Mouse (Mus musculus): ENCODE results near the gene Zc3h18. TPM values are rescaled to one million over a fixed set of nuclear protein-coding genes. Genes with fewer than 3 reads are reported as not detected.
A peak's percentile ranks its signal among the peaks of the same experiment; 100 is the strongest.

The Zc3h18 gene
- polyA plus RNA-seq (2014; fragmentation: Nextera tagmentation; extraction: Ambion mirVana): 45.8 and 52.6 TPM in 2 replicates

DNA sequence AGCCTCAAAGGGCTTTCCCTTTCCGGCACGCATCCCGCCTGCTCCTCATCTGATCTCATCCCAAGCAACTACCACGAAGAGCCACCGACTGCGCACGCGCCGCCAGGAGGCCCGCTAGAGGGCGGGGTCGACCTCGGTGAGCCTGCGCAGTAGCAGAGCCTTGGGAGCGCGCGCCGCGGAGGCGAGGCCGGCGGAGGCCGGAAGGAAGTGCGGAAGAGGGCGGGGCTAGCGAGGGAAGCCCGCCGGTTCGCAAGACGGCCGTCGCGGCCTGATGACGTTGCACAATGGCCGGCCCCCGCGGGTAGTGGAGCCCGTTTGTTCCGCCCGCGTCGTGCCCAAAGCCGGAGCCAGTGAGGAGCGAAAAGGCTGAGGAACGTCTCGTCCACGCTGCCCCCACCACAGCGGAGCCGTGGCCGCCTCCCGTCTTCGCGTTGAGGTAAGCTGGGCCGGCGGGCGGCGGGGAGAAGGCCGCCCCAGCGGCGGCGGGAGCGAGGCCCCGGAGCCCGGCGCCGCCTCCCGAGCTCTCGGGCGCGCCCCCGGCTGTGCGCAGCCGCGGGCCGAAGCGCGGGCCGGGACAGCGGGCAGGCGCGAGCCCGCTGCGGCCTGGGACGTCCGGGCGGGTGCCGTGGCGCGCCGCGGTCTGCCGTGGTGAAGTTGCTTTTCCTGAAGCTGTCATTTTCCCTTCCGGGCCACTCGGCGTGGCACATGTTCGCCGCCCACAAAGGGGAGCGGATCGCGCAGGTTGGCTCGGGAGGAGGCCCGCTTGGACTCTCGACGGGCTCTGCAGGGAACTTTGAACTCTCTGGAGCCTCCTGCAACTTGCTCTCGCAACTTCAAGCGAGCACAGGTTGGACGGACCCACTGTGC, at the start of gene Zc3h18:
Zc3h18 (plus strand) TSS at position 245 of the 867 bp plus-strand sequence.
- Histone ChIP-seq H3K9ac (ENCODE audit: low read length) (peak within 1 kb of the TSS; percentile 94), H3K27me3 (ENCODE audit: control insufficient read depth, insufficient read depth, low read length) (no peaks in the 10 kb centered on the region), H3K36me3 (ENCODE audit: control insufficient read depth, insufficient read depth, low read length) (0 out of 2 replicates have a peak, but pooled peaks cover 2% of the 10 kb centered on the region), H3K4me2 (ENCODE audit: low read depth, severe bottlenecking) (peak within 1 kb of the TSS; percentile 51), H3K4me1 (ENCODE audit: control insufficient read depth, insufficient read depth, low read length) (peaks cover 4% of the 10 kb centered on the region; the same call in 1 of the 2 replicates), H3K4me3 (ENCODE audit: low read depth, low read length) (peak within 1 kb of the TSS; percentile 85), H3K27ac (replicated peaks; ENCODE audit: low read depth, low read length) (peak within 1 kb of the TSS; percentile 84), H3K9me3 (ENCODE audit: control insufficient read depth, low read length) (no peaks in the 10 kb centered on the region)
- under 1% methylated on average over 79 of the region's 107 CpGs for WGBS
- DNase-seq (ENCODE audit: low spot score) (peak; percentile 100), ATAC-seq (ENCODE audit: insufficient number of reproducible peaks, low FRiP score, low TSS enrichment, low read depth) (peak; percentile 89)

DNA sequence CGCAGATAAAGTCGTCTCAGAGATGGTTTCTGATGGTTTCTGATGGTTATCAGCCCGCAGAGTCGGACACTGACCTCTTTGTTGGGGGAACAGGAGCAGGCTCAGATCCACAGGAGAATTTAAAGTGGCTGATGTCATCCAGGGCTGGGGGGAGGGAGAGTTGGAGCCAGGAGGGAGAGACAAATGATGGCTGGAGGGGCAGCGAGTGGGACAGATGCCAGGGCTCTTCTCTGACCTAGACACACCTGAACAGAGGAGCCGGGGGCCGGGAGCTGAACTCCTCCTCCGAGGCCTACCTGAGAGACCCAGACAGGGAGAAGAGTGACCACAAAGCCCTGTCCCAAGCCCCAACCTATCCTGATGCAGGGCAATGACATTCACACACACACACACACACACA, 47.3 kb upstream of the Zc3h18 start:
- ATAC-seq (ENCODE audit: insufficient number of reproducible peaks, low FRiP score, low TSS enrichment, low read depth): no peak
- Histone ChIP-seq H3K27ac (replicated peaks; ENCODE audit: low read depth, low read length) (no peak overlapping the region), H3K9me3 (ENCODE audit: control insufficient read depth, low read length) (no peaks in the 10 kb centered on the region), H3K36me3 (ENCODE audit: control insufficient read depth, insufficient read depth, low read length) (peaks cover 4% of the 10 kb centered on the region; the same call in 1 of the 2 replicates), H3K9ac (ENCODE audit: low read length) (no peak overlapping the region), H3K4me1 (ENCODE audit: control insufficient read depth, insufficient read depth, low read length) (no peaks in the 10 kb centered on the region), H3K4me2 (ENCODE audit: low read depth, severe bottlenecking) (no peak overlapping the region), H3K4me3 (ENCODE audit: low read depth, low read length) (no peak overlapping the region), H3K27me3 (ENCODE audit: control insufficient read depth, insufficient read depth, low read length) (no peaks in the 10 kb centered on the region)
- no peak for DNase-seq (ENCODE audit: low spot score)
- 76% methylated on average over 8 of the region's 8 CpGs for WGBS

DNA sequence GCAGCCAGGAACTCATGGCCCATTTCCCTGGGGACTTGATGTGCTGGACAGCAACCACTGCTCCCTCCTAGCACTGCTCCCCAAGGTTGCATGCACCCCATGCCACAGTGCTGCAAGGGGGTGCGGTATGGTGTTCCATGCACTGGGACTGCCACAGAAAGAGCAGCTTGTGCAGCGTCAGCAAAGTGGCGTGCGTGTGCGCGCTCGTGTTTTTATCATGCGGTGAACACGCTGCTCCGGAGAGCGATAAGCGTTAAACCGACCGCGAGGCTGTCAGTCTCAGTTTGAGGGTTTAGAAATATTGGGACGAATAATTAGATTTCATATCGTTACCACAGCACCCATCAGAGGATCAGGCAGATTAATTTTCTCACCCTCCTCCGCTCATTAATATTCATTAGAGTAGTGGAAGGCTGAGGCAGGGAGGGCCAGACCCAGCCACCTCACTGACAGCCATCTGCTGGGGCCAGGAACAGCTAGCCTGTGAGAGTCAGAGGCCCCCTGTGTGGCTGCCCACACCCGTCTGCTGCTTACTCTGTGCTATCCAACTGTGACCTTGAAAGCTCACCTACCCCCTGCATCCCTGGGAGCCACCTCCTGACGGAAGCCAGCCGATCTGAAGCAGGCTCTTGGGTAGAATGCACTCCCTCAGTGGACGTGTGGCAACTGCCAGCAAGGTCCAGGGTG, 46.7 kb upstream of the Zc3h18 start:
- peaks cover 3% of the 10 kb centered on the region; the same call in 1 of the 2 replicates for H3K27me3 ChIP-seq (ENCODE audit: control insufficient read depth, insufficient read depth, low read length)
- H3K9ac ChIP-seq (ENCODE audit: low read length): no peak overlapping the region
- H3K9me3 ChIP-seq (ENCODE audit: control insufficient read depth, low read length): no peaks in the 10 kb centered on the region
- no peak overlapping the region for H3K27ac ChIP-seq (replicated peaks; ENCODE audit: low read depth, low read length)
- ATAC-seq (ENCODE audit: insufficient number of reproducible peaks, low FRiP score, low TSS enrichment, low read depth) (no peak), DNase-seq (ENCODE audit: low spot score) (no peak)
- no peak overlapping the region for H3K4me2 ChIP-seq (ENCODE audit: low read depth, severe bottlenecking)
- H3K4me3 ChIP-seq (ENCODE audit: low read depth, low read length): no peak overlapping the region
- WGBS: 80% methylated on average over 22 of the region's 22 CpGs
- peaks cover 9% of the 10 kb centered on the region; the same call in 1 of the 2 replicates for H3K36me3 ChIP-seq (ENCODE audit: control insufficient read depth, insufficient read depth, low read length)
- H3K4me1 ChIP-seq (ENCODE audit: control insufficient read depth, insufficient read depth, low read length): no peaks in the 10 kb centered on the region

DNA sequence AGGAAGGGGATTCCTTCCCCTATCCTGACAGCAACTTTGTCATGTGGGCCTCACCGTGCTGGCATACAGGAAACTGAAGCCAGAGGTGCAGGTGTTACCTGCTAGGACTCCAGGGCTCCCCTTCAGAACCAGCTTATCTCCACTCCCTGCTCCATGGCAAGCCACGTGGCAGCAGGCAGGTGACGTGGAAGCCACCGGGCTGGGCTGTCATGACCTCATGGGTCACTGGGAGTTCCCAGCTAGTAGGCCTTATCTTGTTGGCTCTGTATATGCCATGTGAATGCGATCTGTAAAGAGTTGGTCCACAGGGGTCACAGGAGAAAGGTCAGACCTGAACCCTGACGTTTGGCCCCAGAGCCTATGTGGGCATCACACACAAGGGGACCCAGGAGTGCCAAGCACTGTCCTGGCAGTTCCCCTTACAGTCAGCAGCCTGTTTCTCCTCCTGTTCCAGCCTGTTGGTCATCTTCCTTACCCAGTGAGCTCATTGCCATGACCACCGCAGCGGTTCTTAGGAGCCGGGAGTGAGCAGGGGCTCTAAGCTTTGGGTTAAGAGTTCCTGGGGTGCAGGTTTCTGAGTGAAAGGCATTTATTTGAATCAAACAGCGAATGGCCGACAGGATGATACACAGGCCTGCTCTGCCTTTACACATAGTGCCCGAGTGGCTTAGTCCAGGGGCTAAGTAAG, 45.8 kb upstream of the Zc3h18 start:
- H3K27me3 ChIP-seq (ENCODE audit: control insufficient read depth, insufficient read depth, low read length): peaks cover 12% of the 10 kb centered on the region
- ATAC-seq (ENCODE audit: insufficient number of reproducible peaks, low FRiP score, low TSS enrichment, low read depth): no peak
- H3K9me3 ChIP-seq (ENCODE audit: control insufficient read depth, low read length): no peaks in the 10 kb centered on the region
- WGBS: 79% methylated on average over 12 of the region's 12 CpGs
- H3K4me3 ChIP-seq (ENCODE audit: low read depth, low read length): no peak overlapping the region
- peaks cover 16% of the 10 kb centered on the region for H3K36me3 ChIP-seq (ENCODE audit: control insufficient read depth, insufficient read depth, low read length)
- H3K4me2 ChIP-seq (ENCODE audit: low read depth, severe bottlenecking): no peak overlapping the region
- H3K27ac ChIP-seq (replicated peaks; ENCODE audit: low read depth, low read length): no peak overlapping the region
- H3K4me1 ChIP-seq (ENCODE audit: control insufficient read depth, insufficient read depth, low read length): no peaks in the 10 kb centered on the region
- H3K9ac ChIP-seq (ENCODE audit: low read length): no peak overlapping the region
- no peak for DNase-seq (ENCODE audit: low spot score)

DNA sequence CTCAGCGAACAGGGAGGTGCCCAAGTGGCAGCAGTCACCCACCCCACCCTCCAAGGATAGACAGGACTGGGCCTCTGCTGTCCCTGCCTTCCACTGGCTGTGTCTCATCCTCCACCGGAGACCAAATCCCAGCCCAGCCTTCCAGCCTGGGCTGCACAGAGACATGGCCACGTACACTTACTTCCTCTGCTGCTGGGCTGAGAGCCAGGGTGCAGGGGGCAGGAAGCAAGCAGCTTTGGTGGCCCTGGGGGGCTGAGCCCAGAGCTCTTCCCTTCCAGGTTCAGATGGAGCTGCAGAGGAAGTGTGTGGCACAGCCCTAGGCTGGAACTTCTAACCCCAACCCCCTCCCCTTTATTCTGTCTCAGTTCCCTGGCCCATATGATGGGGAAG, 45.3 kb upstream of the Zc3h18 start:
- H3K4me2 ChIP-seq (ENCODE audit: low read depth, severe bottlenecking): no peak overlapping the region
- ATAC-seq (ENCODE audit: insufficient number of reproducible peaks, low FRiP score, low TSS enrichment, low read depth) (no peak), DNase-seq (ENCODE audit: low spot score) (no peak)
- peaks cover 19% of the 10 kb centered on the region for H3K36me3 ChIP-seq (ENCODE audit: control insufficient read depth, insufficient read depth, low read length)
- WGBS: 74% methylated on average over 3 of the region's 3 CpGs
- H3K4me1 ChIP-seq (ENCODE audit: control insufficient read depth, insufficient read depth, low read length): 0 out of 2 replicates have a peak, but pooled peaks cover 2% of the 10 kb centered on the region
- H3K27ac ChIP-seq (replicated peaks; ENCODE audit: low read depth, low read length): no peak overlapping the region
- no peaks in the 10 kb centered on the region for H3K9me3 ChIP-seq (ENCODE audit: control insufficient read depth, low read length)
- peak overlapping the region; percentile 8; the same call in 1 of the 2 replicates for H3K9ac ChIP-seq (ENCODE audit: low read length)
- H3K27me3 ChIP-seq (ENCODE audit: control insufficient read depth, insufficient read depth, low read length): peaks cover 17% of the 10 kb centered on the region
- no peak overlapping the region for H3K4me3 ChIP-seq (ENCODE audit: low read depth, low read length)

DNA sequence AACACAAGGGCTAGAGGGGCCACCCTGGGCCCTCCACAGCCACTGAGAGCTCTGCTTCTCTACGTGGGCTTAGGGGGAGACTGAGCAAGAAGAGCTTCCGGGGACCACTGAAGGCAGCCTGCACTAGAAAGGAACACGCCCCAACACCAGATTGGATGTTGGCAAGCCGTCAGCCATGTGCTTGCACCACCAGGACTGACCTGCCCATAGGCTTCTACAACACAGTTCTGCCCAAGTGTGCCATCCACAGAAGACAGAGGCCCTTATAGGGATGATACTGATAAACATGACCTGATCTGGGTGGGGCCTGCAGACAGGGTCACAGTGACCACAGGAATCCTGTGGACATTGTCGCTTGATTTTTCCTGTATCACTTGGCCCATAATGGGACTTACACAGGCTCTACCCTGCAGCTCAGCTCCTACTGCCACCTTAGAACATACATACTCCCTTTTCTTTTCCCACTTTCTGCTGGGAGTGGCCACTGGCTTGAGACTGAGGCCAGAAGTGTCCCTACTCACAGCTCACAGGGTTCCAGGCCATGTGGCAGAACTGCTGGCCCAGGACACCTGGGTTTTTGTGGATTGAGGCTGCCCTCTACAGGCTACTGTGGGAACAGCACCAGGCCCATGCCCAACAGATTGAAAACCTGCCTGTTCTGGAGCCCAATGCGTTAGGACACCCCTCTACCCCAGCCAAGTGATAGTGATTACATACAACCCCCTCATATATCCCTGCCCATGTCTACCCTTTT, 43.5 kb upstream of the Zc3h18 start:
- H3K4me2 ChIP-seq (ENCODE audit: low read depth, severe bottlenecking): no peak overlapping the region
- H3K4me1 ChIP-seq (ENCODE audit: control insufficient read depth, insufficient read depth, low read length): peaks cover 9% of the 10 kb centered on the region
- DNase-seq (ENCODE audit: low spot score) (peak; percentile 91), ATAC-seq (ENCODE audit: insufficient number of reproducible peaks, low FRiP score, low TSS enrichment, low read depth) (0 out of 2 replicates have a peak, but pooled peaks have one; percentile 22)
- H3K9ac ChIP-seq (ENCODE audit: low read length): no peak overlapping the region
- no peak overlapping the region for H3K4me3 ChIP-seq (ENCODE audit: low read depth, low read length)
- H3K36me3 ChIP-seq (ENCODE audit: control insufficient read depth, insufficient read depth, low read length): peaks cover 31% of the 10 kb centered on the region
- H3K27ac ChIP-seq (replicated peaks; ENCODE audit: low read depth, low read length): no peak overlapping the region
- H3K27me3 ChIP-seq (ENCODE audit: control insufficient read depth, insufficient read depth, low read length): peaks cover 35% of the 10 kb centered on the region
- no peaks in the 10 kb centered on the region for H3K9me3 ChIP-seq (ENCODE audit: control insufficient read depth, low read length)
- 76% methylated on average over 6 of the region's 6 CpGs for WGBS

DNA sequence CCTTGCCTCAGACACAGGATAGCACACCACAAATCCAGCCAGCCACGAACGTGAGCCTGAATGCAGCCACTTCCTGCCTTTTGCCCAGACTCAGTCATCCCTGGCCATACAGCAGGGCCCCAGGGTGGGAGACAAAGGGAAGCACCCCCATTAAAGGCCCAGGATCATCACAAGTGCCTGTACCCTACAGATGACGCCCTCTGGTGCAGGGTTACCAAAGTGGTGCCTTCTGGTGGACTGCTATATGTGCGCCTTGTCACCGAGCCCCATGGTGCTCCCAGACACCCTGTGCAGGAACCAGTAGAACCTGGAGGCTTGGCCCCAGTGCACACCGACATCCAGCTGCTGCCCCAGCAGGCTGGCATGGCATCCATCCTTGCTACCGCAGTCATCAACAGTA, 42.9 kb upstream of the Zc3h18 start:
- Histone ChIP-seq H3K4me2 (ENCODE audit: low read depth, severe bottlenecking) (no peak overlapping the region), H3K9me3 (ENCODE audit: control insufficient read depth, low read length) (no peaks in the 10 kb centered on the region), H3K27ac (replicated peaks; ENCODE audit: low read depth, low read length) (no peak overlapping the region), H3K27me3 (ENCODE audit: control insufficient read depth, insufficient read depth, low read length) (peaks cover 39% of the 10 kb centered on the region), H3K4me1 (ENCODE audit: control insufficient read depth, insufficient read depth, low read length) (peaks cover 9% of the 10 kb centered on the region), H3K9ac (ENCODE audit: low read length) (no peak overlapping the region), H3K4me3 (ENCODE audit: low read depth, low read length) (no peak overlapping the region), H3K36me3 (ENCODE audit: control insufficient read depth, insufficient read depth, low read length) (peaks cover 31% of the 10 kb centered on the region)
- WGBS: 93% methylated on average over 7 of the region's 7 CpGs
- ATAC-seq (ENCODE audit: insufficient number of reproducible peaks, low FRiP score, low TSS enrichment, low read depth) (no peak), DNase-seq (ENCODE audit: low spot score) (no peak)

Measured in limb, embryonic 11.5 days (tissue).